Mouse (Mus musculus) liver, adult 2 months (tissue): ENCODE results near the gene Prkd3.

Experiments used
- CTCF ChIP-seq: fragments of 200-500 bp; IDR thresholded peaks from 2 replicates; pipeline ENCODE4 v1.5.1; 2011; ENCODE audit warnings: low read depth, low read length, control low read depth
- POLR2A ChIP-seq: fragments of 200-500 bp; IDR thresholded peaks from 2 replicates; pipeline ENCODE4 v1.6.1; 2011; ENCODE audit warnings: low read length, control low read depth; ENCODE audit not compliant: insufficient read depth; ENCODE audit errors: extremely low read depth

DNA sequence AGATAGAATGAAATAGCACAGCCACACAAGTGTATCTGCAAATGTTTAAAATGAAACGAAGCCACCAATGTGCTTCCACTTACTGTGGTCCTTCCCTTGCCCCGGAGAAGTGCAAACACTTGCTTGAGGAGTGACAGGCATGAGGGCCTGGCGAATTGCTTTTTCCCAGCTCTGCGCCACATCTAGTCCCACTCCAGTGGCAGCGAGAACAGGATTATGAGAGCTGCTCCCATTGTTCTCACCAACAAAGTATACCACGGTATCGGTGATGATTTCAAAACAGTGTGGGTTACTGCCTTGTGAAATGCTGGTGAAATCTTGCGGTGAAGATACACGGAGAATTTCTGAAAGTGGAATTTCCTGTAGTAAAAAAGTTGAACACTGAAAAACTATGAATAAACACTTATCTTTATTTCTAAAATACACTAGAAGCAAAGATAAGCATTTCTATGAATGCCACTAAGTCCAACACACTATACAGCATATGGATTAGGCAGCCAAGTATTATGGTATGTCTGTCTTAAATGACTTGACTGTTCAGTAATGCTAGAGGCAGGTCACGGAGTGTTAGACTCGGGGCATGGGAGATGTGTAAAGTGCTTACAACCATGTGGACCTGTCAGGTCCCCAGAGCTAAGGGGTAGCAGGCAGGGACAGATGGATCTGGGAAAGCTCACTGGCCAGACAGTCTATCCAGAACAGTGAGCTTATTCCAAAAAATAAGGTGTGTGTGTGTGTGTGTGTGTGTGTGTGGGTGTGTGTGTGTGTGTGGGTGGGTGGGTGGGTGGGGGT lies 54.3 kb downstream of the Prkd3 start:
- TF ChIP-seq POLR2A (no peak), CTCF (no peak)
